Mouse (Mus musculus): ENCODE data around the gene Cdc6. TPM values are rescaled to one million over a fixed set of nuclear protein-coding genes. Genes with fewer than 3 reads are reported as not detected.

Cdc6 gene
- polyA plus RNA-seq, 2 experiments = 28.6 to 64.1 TPM

DNA sequence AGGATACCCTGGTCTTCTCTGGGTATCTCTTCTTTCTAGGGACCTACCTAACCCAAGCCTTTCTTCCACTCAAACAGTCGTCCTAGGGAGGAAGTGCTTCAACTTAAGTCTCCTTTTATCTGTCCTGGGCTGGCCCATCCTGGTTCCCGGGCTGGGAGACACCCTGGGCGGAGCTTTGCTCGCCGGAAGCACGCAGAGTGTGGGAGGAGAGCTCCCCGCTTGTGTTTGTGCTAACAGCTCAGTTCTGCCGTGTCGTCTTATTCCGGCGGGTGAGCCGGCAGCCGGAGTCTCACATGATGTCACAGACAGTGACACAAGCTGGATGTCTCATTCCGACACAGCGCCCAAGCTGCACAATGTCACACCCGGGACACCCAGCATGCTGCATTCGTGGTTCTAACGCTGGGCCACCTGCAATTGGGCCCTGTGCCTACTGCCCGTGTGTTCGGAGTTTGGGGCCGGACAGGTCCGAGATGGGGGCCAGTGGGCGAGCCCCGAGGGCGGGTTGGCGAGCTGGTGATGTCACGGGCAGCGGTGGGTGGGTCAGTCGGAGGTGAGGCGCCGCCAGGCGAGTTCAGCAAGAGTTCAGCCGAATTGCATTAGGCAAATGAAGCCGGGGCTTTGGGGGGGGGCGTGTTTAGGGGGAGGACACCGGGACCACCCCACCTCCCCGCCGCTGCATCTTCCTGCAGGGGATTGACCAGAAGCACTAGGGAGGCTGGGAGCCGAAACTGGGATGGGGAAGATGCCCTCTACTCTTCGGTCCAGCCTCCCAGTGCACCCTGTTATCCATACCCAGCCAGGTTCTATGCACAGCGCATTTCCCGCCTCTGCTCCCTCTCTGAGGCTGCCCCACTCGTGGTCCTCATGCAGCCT is 52.1 kb downstream of the Cdc6 start:
- ATAC-seq (ENCODE audit: insufficient read depth) (peak; percentile 70), DNase-seq (ENCODE audit: low read depth in 3 of 3, low spot score in 3 of 3) (peak; percentile 66 to 72 (median 68))
- H3K27me3 ChIP-seq (ENCODE audit: control insufficient read depth, insufficient read depth, low read length) = peaks cover 46% of the 10 kb centered on the region
- no peak for TF ChIP-seq CTCF (IDR thresholded peaks at IDR 0.05; ENCODE audit: low read depth)
- TF ChIP-seq EP300 (IDR thresholded peaks at IDR 0.05; ENCODE audit: low read depth) = no peak
- H3K36me3 ChIP-seq (replicated peaks; ENCODE audit: control insufficient read depth, insufficient read depth, low read depth) = no peaks in the 10 kb centered on the region
- peak overlapping the region; percentile 89 for H3K4me2 ChIP-seq (ENCODE audit: low read depth)
- H3K9ac ChIP-seq (replicated peaks) = peak overlapping the region; percentile 32
- H3K4me1 ChIP-seq (replicated peaks; ENCODE audit: control insufficient read depth in 2 of 2, insufficient read depth in 2 of 2, low read length in 1 of 2) = peaks cover 3 to 20% of the 10 kb centered on the region in 2 experiments; a peak in 3 of 4 replicates
- WGBS (ENCODE audit: insufficient replicate concordance) = under 1% methylated on average over 42 of the region's 43 CpGs
- H3K27ac ChIP-seq = peak overlapping the region; percentile 1
- H3K4me3 ChIP-seq (ENCODE audit: insufficient read depth in 1 of 2, low read depth in 2 of 2, low read length in 2 of 2) = peak overlapping the region; percentile 56 to 64
- H3K9me3 ChIP-seq (ENCODE audit: control insufficient read depth, low read length) = no peaks in the 10 kb centered on the region

DNA sequence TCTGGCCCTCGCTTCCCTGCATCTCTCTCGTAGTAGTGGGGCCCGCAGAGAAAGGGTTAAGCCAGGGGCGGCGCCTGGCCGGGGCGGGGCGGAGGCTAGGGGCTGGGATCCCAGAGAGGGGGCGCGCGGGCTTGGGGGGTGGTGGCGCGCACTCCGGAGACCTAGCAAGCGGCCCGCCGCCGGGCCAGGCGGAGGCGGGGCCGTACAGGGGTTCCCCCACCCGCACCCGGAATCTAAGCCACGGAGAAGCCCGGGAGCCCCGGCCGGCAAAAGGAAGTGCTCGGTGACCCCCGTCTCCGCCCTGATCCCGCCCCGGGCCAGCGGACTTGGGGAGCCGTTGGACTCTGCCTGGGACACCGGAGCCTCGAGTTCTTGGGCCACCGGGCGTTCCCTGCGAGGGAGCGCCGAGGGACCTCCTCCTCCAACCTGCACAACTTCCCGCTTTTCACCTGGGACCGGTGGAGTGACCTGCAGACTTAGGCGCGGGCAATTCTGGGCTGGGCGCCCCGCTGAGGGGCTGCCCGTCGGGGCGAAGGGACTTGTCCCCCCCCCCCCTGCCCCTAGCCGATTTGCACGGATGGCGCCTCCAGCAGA is 52.8 kb downstream of the Cdc6 start:
- peak overlapping the region; percentile 42 for H3K9ac ChIP-seq (replicated peaks)
- DNase-seq (ENCODE audit: low read depth in 3 of 3, low spot score in 3 of 3) (no peak), ATAC-seq (ENCODE audit: insufficient read depth) (peak; percentile 24; the same call in 1 of the 2 replicates)
- H3K9me3 ChIP-seq (ENCODE audit: control insufficient read depth, low read length) = no peaks in the 10 kb centered on the region
- no peaks in the 10 kb centered on the region for H3K36me3 ChIP-seq (replicated peaks; ENCODE audit: control insufficient read depth, insufficient read depth, low read depth)
- H3K27me3 ChIP-seq (ENCODE audit: control insufficient read depth, insufficient read depth, low read length) = peaks cover 51% of the 10 kb centered on the region
- H3K4me2 ChIP-seq (ENCODE audit: low read depth) = peak overlapping the region; percentile 89
- under 1% methylated on average over 45 of the region's 53 CpGs for WGBS (ENCODE audit: insufficient replicate concordance)
- TF ChIP-seq EP300 (IDR thresholded peaks at IDR 0.05; ENCODE audit: low read depth) (no peak), CTCF (IDR thresholded peaks at IDR 0.05; ENCODE audit: low read depth) (no peak; the same call in 1 of the 2 replicates)
- peaks cover 3 to 21% of the 10 kb centered on the region in 2 experiments; a peak in 3 of 4 replicates for H3K4me1 ChIP-seq (replicated peaks; ENCODE audit: control insufficient read depth in 2 of 2, insufficient read depth in 2 of 2, low read length in 1 of 2)
- peak overlapping the region; percentile 56 to 64 for H3K4me3 ChIP-seq (ENCODE audit: insufficient read depth in 1 of 2, low read depth in 2 of 2, low read length in 2 of 2)
- H3K27ac ChIP-seq = no peak overlapping the region

DNA sequence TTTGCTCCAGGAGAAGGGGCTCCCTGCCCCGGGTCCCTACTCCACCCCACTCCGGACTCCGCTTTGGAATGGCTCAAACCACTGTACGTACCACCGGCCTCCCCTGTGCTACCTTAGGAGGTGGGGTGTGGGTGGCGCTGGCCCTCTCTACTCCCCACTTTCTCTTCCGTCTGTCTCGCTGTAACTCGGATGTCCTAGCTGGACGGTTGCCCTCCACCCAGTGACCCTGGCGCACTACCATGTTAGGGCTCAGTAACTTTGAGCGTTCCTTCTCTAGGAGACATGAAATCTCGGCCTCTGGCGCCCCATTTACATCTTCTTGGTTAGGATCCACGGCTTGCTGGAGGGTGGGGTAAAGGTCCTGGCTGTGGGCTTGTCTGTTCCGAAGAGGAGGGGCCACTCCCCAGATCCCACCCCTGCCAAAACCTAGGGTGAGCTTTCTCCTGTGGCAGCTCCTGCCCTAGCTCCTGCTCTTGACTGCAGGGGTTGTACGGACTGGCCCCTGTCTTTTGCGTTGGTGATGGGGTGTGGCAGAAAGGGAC is 53.5 kb downstream of the Cdc6 start:
- 2% methylated on average over 18 of the region's 18 CpGs for WGBS (ENCODE audit: insufficient replicate concordance)
- peak overlapping the region; percentile 42 for H3K9ac ChIP-seq (replicated peaks)
- ATAC-seq (ENCODE audit: insufficient read depth) = no peak
- peaks cover 51% of the 10 kb centered on the region for H3K27me3 ChIP-seq (ENCODE audit: control insufficient read depth, insufficient read depth, low read length)
- no peaks in the 10 kb centered on the region for H3K9me3 ChIP-seq (ENCODE audit: control insufficient read depth, low read length)
- TF ChIP-seq CTCF (IDR thresholded peaks at IDR 0.05; ENCODE audit: low read depth) (no peak), EP300 (IDR thresholded peaks at IDR 0.05; ENCODE audit: low read depth) (no peak)
- DNase-seq (ENCODE audit: low read depth in 3 of 3, low spot score in 3 of 3) = no peak
- H3K4me3 ChIP-seq (ENCODE audit: insufficient read depth in 1 of 2, low read depth in 2 of 2, low read length in 2 of 2) = peak overlapping the region; percentile 56 to 64
- no peaks in the 10 kb centered on the region for H3K36me3 ChIP-seq (replicated peaks; ENCODE audit: control insufficient read depth, insufficient read depth, low read depth)
- peak overlapping the region; percentile 89 for H3K4me2 ChIP-seq (ENCODE audit: low read depth)
- no peak overlapping the region for H3K27ac ChIP-seq
- H3K4me1 ChIP-seq (replicated peaks; ENCODE audit: control insufficient read depth in 2 of 2, insufficient read depth in 2 of 2, low read length in 1 of 2) = peaks cover 3 to 26% of the 10 kb centered on the region in 2 experiments; a peak in 3 of 4 replicates

DNA sequence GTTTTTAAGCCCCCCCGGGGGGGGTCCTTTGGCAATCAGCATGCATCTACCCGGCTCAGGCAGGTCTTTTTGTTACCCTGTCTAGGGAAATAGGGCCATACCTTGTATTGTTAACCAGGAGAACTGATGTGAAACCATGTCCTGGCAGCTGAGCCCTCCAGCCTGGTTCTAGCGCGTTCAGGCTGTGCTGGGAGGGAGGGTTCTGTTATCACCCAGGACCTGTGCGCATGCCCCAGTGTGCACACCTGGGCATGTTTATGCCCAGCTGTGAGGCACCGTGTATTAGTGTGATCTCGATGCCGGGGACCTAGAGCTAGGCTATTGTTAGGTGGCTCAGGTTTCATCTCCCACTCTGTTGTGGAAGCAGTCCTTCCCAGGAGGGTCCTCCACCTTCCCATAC is 54.2 kb downstream of the Cdc6 start:
- peak overlapping the region; percentile 10 to 56 for H3K4me3 ChIP-seq (ENCODE audit: insufficient read depth in 1 of 2, low read depth in 2 of 2, low read length in 2 of 2)
- peaks cover 3 to 26% of the 10 kb centered on the region in 2 experiments; a peak in 3 of 4 replicates for H3K4me1 ChIP-seq (replicated peaks; ENCODE audit: control insufficient read depth in 2 of 2, insufficient read depth in 2 of 2, low read length in 1 of 2)
- DNase-seq (ENCODE audit: low read depth in 3 of 3, low spot score in 3 of 3) = no peak
- H3K27me3 ChIP-seq (ENCODE audit: control insufficient read depth, insufficient read depth, low read length) = peaks cover 51% of the 10 kb centered on the region
- H3K4me2 ChIP-seq (ENCODE audit: low read depth) = peak overlapping the region; percentile 89
- 6% methylated on average over 8 of the region's 8 CpGs for WGBS (ENCODE audit: insufficient replicate concordance)
- no peak overlapping the region for H3K9ac ChIP-seq (replicated peaks)
- no peaks in the 10 kb centered on the region for H3K36me3 ChIP-seq (replicated peaks; ENCODE audit: control insufficient read depth, insufficient read depth, low read depth)
- no peaks in the 10 kb centered on the region for H3K9me3 ChIP-seq (ENCODE audit: control insufficient read depth, low read length)
- no peak for ATAC-seq (ENCODE audit: insufficient read depth)
- H3K27ac ChIP-seq = no peak overlapping the region
- TF ChIP-seq CTCF (IDR thresholded peaks at IDR 0.05; ENCODE audit: low read depth) (no peak), EP300 (IDR thresholded peaks at IDR 0.05; ENCODE audit: low read depth) (no peak)
